Mouse (Mus musculus): ENCODE data around the gene Ptpre. TPM values are rescaled to one million over a fixed set of nuclear protein-coding genes. Genes with fewer than 3 reads are reported as not detected.

Gene Ptpre
- total RNA-seq, 1 experiment from 2014 or later = 157 TPM

GRCm38 (mm10) chr7:135597604-135598289 is 60.5 kb downstream of the Ptpre start:
- peak; percentile 14 for ATAC-seq (replicated peaks; ENCODE audit: insufficient number of reproducible peaks, low FRiP score, low TSS enrichment, poor library complexity, severe bottlenecking)

DNA sequence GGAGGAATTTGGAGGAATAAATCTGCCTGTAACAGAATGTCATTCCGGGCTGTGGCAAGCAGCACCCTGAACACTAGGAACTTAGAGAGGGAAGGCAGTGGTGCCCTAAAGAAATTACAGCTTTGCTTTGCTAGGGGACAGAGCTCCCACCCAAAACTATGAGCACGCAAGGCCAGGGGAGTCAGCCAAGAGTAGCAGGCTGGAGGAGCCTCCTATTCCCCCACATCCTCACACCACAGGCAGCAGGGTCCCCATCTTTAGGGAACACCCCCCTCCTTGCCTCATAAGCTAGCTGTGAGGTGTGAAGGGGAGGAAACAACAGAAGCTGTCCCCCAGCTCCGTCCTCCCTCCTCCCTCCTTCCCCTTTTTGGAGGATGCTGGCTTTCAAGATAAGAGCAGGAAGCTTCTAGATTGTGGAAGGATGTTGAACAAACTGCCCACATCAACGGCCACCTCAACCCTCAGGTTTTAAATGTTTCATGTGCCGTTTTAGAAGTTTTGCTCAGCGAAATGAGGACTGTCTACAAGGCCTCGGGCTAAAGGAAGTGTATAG is 61.1 kb downstream of the Ptpre start:
- ATAC-seq (replicated peaks; ENCODE audit: insufficient number of reproducible peaks, low FRiP score, low TSS enrichment, poor library complexity, severe bottlenecking) = peak; percentile 16

DNA sequence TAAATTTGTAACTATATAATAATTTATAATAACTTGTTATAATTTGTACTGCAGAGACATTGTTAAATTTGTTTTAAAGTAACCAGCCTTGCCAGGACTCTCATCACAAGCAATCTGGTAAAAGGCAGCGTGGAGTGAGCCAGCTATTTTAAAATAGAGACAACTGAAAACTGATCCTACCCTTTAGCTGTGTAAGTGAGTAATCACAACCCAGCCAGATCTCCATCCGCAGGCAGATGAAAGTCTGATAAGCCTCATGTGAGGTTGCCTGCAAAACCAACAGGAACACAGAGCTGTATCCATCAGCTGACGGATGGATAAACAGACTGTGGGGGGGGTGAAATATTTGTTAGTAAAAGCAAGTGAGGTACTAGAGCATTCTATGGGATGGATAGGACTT is 62.8 kb downstream of the Ptpre start:
- no peak for ATAC-seq (replicated peaks; ENCODE audit: insufficient number of reproducible peaks, low FRiP score, low TSS enrichment, poor library complexity, severe bottlenecking)

DNA sequence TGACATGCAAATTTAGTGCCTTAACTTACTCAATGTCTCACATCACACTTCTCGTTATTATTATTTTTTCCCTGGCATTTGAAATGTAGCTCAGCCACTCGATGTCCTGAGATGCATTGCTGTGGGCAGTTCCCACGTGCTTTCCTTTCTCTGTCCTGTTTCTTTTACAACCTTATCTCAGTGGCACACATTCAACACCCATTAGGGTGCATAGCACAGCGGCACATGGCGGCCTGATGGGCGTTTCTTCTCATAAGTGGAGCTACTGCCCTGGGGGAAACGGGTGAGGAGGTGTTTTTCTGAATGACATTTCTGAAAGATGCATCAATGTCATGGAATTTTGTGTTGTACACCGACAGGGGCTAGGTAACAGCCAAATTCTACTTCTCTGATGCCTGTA is 64.3 kb downstream of the Ptpre start:
- no peak for ATAC-seq (replicated peaks; ENCODE audit: insufficient number of reproducible peaks, low FRiP score, low TSS enrichment, poor library complexity, severe bottlenecking)

- ATAC-seq (replicated peaks; ENCODE audit: insufficient number of reproducible peaks, low FRiP score, low TSS enrichment, poor library complexity, severe bottlenecking) = peak; percentile 65
Observed at GRCm38 (mm10) chr7:135602265-135602664, 65.0 kb downstream of the Ptpre start.

DNA sequence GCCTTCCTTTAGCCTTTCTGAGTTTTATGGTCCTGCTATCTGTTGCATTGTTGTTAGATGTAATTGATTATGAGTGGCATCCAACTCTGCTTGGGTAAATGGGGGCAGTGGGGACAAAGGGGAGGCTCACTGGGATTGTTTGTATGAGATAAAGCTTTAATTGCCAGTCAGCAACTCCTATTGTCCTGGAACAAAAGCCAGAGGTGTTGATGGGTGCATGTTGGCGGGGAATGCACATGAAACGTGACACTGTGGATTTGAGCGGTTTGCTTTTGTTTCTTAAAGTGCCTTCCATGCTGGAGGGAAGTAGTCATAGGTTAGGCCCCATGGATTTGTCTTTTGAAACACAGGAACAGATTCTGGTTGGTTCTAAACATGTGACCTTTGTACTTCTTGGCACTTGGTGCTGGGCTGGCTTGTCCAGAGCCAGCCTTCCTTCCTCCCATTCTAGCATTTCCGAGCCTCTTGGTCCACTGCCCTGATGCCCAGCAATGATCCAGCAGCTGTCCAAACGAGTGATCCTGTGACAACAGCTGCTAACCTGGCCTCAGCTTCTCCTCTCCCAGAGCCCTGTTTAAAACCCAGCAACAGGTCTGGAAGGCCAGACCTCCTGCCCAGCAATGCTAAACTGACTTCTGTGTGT is 65.7 kb downstream of the Ptpre start:
- ATAC-seq (replicated peaks; ENCODE audit: insufficient number of reproducible peaks, low FRiP score, low TSS enrichment, poor library complexity, severe bottlenecking) = peak; percentile 33

DNA sequence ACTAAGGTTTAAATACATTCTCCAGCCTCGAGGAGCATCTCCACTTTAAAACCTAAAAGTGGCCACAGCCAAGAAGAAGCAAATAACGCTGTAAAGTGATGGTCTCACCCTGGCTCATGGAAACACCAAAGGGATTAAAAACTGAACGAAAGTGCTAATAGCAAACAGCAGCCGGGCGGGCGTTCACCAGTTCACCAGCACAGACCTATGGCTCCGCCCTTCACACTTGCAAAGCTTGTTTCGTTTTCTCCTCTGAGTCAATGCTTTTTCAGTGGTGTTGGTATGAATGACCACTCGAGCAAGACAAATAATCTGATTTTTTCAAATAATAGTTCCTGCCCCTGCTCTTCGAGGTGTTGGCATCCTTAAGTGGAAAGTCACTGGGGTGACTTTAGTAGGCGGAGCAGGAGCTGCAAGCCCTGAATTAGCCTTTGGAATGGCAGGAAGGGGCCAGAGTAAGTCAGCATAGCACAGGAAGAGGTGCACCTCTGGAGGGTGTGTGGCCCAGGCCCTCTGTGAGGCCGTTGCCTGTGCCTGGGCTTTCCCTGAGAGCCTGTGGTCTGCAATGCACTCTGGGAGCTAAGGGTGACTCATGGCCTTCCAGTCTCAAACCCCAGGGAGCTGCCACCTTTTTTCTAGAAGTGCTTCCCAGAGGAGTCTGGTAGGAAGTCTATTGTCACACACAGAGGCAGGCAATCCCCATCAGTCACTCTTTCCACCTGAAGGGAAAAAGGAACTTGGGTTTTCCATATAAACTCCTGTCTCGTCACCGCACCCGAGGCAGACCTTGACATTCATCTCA is 67.9 kb downstream of the Ptpre start:
- peak; percentile 36 for ATAC-seq (replicated peaks; ENCODE audit: insufficient number of reproducible peaks, low FRiP score, low TSS enrichment, poor library complexity, severe bottlenecking)

DNA sequence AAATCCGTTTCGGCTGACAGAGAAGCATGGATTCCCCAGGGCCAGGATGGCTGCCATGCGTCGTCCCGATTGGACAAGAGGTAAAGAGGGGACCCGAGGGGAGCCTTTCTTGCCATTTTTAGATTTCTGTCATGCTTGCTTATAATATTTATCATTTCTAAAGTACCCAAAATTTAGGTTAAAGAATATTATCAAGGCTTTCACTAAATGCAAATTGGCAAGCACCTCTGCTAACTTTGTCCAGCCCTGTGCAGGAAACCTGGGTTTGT is 68.5 kb downstream of the Ptpre start:
- no peak for ATAC-seq (replicated peaks; ENCODE audit: insufficient number of reproducible peaks, low FRiP score, low TSS enrichment, poor library complexity, severe bottlenecking)

DNA sequence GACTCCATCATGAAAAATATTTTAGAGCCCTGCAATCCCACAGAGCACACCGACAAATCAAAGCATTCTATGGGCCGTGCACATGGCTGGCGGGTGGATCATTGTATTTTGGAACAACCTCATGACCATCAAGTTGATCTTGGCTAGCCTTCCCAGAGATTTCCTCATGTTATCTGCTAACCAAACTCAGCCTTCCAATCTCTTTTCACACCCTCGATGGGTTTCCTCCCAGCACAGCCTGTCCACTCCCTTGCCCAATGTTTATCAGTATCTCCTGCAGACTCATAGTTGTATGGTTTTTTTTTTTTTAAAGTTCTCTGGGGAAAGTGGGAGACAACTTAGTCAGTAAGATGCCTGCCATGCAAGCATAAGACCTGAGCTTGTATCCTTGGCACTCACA is 70.9 kb downstream of the Ptpre start:
- no peak for ATAC-seq (replicated peaks; ENCODE audit: insufficient number of reproducible peaks, low FRiP score, low TSS enrichment, poor library complexity, severe bottlenecking)

DNA sequence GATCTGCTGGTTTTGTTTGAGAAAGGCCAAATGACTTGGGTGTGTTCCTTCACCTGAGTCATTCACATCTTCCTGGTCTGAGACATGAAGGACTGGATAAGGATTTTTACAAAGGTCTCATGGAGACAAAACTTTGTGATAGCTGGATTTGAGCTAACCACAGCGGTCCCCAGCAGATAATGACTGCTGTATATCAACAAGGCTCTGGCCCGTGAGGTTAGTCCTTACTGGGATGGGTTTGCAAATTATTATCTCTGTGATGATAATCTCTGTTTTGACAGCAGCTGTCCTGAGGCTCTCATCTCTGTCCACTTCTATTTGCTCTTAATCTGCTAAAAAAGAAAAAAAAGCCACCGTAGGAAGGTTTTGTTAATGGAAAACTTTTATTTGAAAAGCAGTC is 71.7 kb downstream of the Ptpre start:
- no peak for ATAC-seq (replicated peaks; ENCODE audit: insufficient number of reproducible peaks, low FRiP score, low TSS enrichment, poor library complexity, severe bottlenecking)

- no peak for ATAC-seq (replicated peaks; ENCODE audit: insufficient number of reproducible peaks, low FRiP score, low TSS enrichment, poor library complexity, severe bottlenecking)
Observed at GRCm38 (mm10) chr7:135609655-135610054, 72.4 kb downstream of the Ptpre start.

GRCm38 (mm10) chr7:135612276-135612675 is 75.0 kb downstream of the Ptpre start:
- no peak for ATAC-seq (replicated peaks; ENCODE audit: insufficient number of reproducible peaks, low FRiP score, low TSS enrichment, poor library complexity, severe bottlenecking)

DNA sequence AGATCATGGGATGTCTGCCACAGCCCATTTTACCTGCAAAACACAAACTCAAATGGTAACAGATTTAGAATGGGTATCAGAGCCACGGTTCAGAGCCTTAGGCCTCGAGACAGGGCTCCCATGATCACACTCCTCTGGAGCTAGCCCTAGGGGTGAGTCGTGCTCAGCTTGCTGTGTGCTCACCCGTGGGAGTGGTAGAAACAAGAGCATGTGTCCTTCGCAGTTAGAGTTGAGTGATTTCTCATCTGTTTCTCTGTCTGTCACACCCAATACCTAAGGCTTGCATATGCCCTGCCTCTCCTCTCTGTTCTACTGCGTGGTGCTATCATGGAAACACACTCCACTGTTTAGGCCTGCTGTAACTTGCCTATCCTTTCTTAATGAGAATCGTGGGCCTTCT is 75.5 kb downstream of the Ptpre start:
- no peak for ATAC-seq (replicated peaks; ENCODE audit: insufficient number of reproducible peaks, low FRiP score, low TSS enrichment, poor library complexity, severe bottlenecking)

DNA sequence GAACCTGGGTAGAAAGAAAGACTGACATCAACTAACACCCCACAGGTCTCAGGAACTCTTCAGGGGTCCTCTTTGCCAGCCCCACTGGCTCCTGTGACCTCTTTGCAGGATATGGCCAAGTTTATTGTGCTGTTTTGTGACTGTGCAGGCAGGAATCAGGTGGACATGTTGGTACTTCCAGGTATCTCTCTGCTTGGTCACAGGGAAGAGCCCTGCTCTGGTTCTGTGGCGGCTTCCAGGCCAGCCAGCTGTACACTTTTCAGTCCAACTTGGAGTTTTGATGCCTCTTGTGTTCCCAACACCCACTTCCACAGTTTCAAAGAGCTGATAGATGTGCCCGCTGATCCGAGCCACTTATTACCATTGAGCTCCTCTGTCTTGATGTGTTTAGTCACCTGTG is 76.1 kb downstream of the Ptpre start:
- ATAC-seq (replicated peaks; ENCODE audit: insufficient number of reproducible peaks, low FRiP score, low TSS enrichment, poor library complexity, severe bottlenecking) = no peak

- no peak for ATAC-seq (replicated peaks; ENCODE audit: insufficient number of reproducible peaks, low FRiP score, low TSS enrichment, poor library complexity, severe bottlenecking)
Observed at GRCm38 (mm10) chr7:135614892-135615291, 77.6 kb downstream of the Ptpre start.

GRCm38 (mm10) chr7:135616479-135616878 is 79.2 kb downstream of the Ptpre start:
- peak; percentile 80 for ATAC-seq (replicated peaks; ENCODE audit: insufficient number of reproducible peaks, low FRiP score, low TSS enrichment, poor library complexity, severe bottlenecking)

DNA sequence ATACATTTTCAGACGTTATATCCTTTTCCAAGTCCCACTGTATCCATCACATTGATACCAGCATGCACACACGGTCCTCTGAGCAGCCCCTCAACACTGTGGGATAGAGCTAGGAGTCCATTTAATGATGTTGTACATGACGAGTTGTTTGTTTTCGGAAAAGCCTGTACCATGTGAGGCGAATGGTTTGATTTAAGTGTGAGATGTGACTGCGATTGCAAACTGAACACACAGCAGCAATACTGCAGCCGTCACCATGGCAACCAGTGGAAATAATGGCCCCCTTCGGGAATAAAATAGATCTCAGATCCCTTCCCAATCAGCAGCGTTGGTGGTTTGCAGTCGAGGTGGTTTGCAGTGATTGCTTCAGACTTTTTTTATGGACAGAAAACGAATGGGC is 80.5 kb downstream of the Ptpre start:
- no peak for ATAC-seq (replicated peaks; ENCODE audit: insufficient number of reproducible peaks, low FRiP score, low TSS enrichment, poor library complexity, severe bottlenecking)

DNA sequence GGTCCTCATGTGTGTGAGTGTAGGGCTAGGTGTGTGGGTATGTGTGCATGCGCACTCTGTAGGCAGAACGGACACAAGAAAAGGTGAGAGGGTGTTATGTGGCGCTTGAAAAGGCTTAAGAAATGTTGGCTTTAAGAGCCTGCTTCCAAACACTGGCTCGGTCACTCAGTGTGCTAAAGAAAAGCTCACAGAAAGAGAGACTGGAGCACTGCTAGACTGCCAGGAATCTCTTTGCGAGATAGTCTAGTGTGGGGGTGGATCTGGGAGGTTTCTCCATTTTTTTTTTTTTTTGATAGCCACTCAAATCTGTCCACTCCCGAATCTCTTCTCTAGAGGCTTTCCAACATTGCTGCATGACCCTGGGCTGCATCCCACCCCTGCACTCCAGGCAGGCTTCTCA is 84.4 kb downstream of the Ptpre start:
- no peak for ATAC-seq (replicated peaks; ENCODE audit: insufficient number of reproducible peaks, low FRiP score, low TSS enrichment, poor library complexity, severe bottlenecking)

GRCm38 (mm10) chr7:135622241-135622640 is 85.0 kb downstream of the Ptpre start:
- no peak for ATAC-seq (replicated peaks; ENCODE audit: insufficient number of reproducible peaks, low FRiP score, low TSS enrichment, poor library complexity, severe bottlenecking)

DNA sequence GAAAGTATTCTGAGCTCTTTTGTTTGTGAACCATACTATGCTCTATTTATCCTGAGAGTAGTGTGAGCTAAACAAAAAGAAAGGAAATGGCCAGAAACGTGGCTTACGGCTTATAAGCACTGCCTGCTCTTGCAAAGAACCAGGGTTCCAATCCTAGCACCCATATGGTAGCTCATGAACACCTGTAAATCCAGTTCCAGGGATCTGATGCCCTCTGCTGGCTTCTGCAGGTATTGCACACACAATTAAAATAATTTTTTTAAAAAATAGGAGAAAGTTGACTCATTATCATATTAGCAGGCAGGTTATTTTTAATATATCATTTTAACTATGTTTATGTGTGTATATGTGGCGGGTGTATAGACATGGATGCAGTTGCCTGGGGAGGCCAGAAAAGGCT is 87.6 kb downstream of the Ptpre start:
- no peak; the same call in 1 of the 2 replicates for ATAC-seq (replicated peaks; ENCODE audit: insufficient number of reproducible peaks, low FRiP score, low TSS enrichment, poor library complexity, severe bottlenecking)
